Mouse (Mus musculus) cerebellum, adult 11-12 months (tissue): ENCODE results near the gene Lrrc29.

Experiments
- DNase-seq: peaks from one replicate; pipeline ENCODE4 v3.0.0; 2022

Lrrc29 gene

DNA sequence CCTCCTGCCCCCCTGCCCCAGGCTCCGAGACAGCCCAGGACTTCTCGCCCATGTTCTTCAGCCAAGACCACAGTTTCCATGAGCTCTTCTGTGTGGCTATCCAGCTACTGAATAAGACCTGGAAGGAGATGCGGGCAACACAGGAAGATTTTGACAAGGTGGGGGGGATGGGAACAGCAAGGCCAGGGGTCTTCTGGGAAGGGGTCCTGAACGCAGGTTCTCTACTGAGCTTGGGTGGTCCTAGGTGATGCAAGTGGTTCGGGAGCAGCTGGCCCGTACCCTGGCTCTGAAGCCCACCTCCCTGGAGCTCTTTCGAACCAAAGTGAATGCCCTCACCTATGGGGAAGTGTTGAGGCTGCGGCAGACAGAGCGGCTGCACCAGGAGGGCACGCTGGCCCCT, 17.6 kb downstream of the Lrrc29 start:
- DNase-seq = peak; percentile 69

DNA sequence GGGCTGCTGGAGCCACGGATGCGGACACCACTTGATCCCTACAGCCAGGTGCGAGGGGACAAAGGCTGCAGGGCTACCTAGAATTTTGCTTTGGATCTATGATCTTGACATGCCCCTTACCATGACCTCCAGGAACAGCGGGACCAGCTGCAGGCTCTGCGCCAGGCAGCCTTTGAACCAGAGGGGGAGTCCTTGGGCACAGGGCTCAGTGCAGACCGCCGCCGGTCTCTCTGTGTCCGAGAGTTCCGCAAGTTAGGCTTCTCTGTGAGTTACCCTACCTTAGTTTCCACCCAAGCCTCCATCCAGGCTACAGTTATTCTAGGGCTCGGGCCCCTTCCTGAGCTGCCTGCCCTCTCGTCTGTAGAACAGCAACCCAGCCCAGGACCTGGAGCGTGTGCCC, 18.4 kb downstream of the Lrrc29 start:
- peak; percentile 60 for DNase-seq

DNA sequence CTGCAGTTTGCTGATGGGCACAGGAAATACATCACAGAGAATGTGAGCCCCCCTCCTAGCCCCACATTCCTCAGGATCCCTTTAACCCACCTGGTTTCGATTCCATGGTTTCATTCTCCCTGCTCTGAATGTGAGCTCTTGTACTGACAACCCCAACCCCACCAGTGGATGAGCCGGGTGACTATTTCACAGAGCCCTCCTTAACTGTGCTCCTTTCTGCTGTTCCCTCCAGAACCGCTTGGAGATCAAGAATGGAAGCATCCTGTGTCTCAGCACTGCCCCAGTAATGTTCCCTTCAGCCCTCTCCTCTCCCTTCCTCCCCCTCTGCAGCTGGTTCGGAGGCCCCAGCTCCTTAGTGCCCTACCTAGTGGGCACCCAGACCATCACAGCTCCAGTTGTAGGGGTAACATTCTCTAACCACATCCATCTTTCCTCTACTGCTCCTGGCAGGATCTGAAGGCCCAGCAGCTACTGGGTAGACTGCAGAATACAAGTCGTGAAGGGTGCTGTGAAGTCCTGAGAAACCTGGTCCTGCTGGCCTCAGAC, 19.9 kb downstream of the Lrrc29 start:
- peak; percentile 56 for DNase-seq

DNA sequence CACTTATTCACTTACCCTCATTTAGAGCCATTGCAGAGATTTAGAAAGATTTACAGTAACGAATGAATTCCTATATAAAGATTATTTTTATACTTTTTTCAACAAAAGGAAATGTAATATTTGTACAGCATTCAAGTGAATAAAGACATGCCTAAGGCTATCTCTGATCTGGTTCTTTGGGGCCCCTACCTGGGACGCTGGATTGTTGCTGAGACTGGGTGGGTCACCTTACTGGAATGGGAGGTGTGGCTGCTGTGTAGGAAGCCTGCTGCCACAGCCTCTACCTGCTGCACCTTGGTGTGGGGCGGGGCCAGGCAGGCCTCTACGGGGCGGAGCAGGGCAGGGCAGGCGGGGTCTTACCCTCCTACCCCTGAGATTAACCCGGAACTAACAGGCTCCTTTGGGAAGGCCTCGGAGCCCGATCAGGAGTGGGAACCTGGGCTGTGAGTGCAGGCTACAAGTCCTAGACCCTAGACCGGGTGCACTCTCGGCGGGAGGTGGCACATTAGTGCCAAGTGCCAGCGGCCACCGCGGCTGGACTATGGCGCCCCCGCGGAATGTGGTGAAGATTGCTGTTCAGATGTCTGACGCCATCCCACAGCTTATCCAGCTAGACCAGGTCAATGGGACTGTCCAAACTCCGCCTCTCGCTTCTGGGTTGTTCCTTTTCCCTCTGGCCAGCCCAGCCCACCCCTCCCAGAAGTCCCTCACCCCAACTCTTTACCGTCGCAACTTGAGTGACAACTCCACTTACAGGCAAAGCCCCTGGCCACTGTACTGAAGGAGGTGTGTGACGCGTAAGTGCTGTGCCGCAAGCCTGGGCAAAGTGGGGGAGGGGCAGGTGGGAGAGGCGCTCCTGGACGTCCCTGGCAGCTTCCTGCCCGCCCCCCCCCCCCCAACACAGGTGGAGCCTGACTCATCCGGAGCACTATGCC, 20.6 kb downstream of the Lrrc29 start, which contains the start of gene Elmo3:
Gene Elmo3, plus strand, starts transcription at position 391 of the 935 bp plus-strand sequence.
- DNase-seq = peak; percentile 85

DNA sequence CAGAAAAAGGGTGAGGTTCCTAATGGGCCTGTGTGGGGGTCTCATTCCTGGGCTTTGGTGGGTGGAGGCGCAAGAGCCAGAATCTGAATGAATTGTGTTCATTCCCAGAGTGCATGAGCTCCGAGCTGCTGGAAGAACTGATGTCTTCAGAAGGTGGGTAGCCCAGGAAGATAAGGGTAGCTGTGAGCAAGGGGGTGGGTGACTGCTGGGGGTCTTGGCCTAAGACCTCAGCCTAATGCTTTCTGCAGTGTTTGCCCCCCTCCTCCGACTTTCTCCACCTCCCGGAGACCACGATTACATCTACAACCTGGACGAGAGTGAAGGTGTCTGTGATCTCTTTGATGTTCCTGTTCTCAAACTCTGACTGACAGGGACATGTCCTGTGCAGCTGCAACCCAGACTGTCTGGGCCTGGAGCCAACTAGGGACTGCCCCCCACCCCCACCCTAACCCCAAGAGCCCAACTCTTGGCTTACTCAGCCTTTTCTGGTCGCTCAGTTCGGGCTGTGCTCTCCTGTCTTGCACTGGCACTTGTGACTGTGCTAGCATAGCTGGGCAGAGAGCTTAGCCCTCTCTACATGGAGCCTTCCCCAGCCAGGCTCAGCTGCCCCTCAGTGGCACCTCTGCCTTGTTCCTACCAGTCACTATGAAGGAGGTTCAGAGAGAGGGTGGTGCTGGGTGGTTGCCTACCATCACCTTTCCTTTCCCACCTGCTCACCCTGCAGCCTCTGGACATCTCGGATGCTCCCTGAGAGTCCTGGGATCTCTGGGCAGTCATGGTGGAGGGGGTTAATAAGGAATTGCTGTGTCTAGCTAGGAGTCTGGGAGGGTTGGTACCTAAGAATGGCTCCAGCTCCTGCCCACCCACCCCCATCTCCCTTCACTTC, 21.5 kb downstream of the Lrrc29 start:
- no peak for DNase-seq

DNA sequence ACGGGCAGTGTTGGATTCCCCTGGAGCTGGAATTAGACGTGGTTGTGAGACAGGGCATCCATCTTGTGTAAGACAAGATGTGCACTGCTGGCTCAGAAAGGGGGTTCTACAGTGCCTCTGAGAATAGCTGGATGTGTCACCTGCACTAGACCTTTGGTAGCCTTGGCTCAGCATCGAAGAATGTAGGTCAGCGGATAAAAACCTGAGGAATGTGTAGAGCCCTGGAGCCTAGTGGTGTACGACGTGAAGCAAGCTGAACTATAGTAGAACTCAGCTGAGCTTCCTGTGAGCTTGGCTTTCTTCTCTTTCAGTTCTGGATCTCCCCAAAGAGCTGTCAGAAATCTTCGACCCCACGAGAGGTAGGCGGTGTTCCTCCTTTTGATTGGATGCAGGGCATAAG, 22.2 kb downstream of the Lrrc29 start:
- no peak for DNase-seq

DNA sequence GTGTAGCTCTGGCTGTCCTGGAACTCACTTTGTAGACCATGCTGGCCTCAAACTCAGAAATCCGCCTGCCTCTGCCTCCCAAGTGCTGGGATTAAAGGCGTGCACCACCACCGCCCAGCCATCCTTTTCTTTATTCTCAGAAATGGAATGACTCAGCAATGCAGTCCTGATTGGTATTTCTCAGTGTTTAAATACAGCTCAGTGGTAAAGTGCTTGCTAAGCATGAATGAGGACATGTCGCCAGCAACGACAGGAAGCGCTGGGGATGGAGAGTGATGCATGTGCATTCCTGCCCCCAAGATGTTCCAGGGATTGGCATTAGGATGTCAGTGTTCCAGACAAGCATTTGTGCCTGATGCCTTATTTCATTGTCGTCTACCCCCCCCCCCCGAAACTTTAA, 22.7 kb downstream of the Lrrc29 start:
- DNase-seq = no peak

DNA sequence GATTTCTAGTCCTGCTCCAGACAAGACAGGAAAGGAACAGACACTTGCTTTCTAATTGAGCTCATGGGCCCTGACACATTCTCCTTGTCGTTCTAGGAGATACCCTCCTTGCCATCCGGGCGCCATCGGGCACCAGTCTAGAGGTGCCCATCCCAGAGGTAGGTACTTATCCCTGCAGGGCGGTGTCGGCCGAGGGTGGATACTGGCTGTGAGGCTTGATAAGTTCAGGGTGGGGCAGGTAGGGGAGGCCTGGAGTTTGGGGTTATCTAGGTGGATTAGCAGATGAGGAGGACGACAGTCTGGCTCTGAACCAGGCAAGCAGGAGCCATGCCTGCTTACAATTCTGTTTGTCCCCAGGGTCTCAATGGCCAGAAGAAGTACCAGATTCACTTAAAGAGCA, 26.1 kb downstream of the Lrrc29 start:
- DNase-seq = no peak

DNA sequence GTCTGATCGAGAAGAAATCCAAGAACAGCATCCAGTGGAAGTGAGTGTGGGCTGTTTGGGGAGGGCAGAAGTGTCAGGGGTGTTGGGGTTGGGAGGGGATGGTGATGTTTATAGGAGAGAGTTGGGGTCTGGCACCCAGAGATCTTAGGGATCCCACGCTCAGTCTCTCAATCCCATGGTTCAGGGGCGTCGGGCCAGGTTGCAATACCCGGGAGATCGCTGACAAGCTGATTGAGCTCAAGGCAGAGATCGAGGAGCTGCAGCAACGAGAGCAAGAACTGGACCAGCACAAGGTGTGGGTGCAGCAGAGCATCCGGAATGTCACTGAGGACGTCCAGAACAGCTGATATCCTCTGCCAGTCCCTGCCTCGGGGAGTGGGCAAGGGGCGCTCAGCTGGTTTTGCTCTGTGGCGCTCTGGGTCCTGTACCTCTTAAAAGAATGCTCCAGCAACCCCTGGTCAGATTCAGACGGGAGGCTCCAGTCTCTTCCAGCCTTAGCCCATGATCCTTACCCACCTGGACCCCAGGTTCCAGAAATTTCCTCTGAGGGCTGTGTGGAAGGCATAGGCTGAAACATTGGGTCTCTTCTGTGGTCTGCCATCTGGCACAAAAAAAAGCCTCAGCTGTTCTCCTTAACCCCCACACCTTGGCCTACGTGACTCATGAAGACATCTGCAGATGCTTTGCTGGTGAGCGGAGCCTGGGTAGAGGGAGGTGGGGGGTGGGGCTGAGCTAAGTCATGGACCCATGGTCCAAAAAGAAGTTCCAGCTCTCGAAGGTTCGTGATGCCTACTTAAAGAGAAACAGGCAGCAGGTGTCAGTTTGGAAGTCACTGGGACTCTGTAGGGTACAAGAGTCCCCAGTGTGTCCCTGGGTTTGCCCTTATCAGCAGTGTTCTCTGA, 27.5 kb downstream of the Lrrc29 start:
- DNase-seq = peak; percentile 54

DNA sequence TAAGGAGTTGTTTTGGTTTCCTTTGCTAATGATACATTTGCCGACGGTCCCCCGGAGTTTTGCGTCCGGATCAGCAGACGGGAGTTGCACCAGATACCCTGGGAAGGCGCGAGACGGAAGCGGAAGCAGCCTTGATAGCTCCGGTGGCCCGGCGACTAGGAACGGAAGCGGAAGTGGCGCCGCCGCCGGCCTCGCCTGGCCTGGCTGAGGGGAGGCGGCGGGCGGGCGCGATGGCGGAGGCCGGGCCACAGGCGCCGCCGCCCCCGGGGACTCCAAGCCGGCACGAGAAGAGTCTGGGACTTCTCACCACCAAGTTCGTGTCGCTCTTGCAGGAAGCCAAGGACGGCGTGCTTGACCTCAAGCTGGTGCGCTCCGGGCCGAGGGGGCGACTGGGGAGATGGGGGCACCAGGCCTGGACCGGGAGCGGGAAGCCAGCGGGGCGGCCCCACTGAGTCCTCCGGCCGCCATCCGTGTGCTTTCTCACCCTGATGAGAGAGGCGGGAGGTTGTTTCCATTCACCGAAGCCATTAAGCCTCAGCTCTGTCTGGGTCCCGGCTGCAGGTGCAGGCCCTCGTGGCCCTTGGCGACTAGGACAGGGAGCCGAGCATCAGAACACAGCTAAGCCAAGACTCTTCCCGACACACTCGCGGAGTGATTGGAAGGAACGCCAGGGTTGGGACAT, 28.4 kb downstream of the Lrrc29 start, which contains the start of gene E2f4:
Gene E2f4, plus strand, starts transcription at position 153 of the 682 bp plus-strand sequence.
- peak; percentile 90 for DNase-seq

DNA sequence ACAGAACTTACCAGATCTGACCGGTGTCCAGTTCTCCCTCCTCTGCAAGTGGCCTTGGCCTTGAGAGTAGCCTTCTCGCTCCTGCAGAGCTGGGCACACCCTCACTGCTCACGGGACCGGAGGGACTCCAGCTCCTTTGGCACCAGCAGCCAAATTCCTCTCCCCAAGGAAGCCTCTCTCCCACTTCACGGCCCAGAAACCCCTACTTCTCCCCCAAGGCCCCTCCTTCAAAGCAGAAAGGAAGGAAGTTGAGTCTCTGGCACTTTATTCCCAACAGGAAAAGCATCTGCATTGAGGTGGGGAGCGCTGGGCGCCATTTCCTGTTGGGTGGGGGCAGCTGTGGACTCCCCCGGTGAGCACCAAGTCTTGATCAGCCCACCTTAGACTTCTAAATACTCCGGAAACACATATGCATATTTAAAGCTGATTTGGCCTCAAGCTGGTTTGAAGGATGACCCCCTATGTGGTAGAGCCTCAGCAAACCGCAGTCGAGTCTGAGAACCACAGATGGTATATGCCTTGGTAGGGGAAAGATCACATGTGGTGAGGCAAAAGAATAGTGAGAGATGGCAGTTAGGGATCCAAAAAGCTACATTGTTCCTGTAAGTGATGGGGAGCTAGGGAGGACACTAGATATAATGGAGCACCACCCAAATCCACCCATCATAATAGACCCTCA, 30.0 kb downstream of the Lrrc29 start, which contains the start of gene Exoc3l:
Gene Exoc3l, minus strand, starts transcription at position 207 of the 679 bp plus-strand sequence.
- peak; percentile 40 for DNase-seq

DNA sequence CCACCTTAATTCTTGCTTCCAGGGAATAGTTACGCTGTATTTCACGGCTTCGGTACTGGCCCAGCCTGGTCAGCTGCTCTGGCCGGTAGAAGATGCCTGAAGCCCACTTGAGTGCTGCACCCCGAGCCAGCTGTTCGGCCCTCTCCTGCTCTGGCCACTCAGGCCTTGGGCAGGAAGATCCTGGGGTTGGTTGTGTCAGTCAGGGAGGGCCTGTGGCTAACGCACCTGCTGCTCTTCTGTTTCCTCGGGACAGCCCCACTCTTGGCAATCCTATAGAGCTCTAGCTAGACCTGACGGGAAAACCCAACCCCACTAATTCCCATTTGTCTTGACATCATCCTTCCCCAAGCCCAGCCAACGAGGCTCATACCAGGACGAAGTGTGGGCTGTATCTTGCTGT, 30.8 kb downstream of the Lrrc29 start:
- DNase-seq = no peak

DNA sequence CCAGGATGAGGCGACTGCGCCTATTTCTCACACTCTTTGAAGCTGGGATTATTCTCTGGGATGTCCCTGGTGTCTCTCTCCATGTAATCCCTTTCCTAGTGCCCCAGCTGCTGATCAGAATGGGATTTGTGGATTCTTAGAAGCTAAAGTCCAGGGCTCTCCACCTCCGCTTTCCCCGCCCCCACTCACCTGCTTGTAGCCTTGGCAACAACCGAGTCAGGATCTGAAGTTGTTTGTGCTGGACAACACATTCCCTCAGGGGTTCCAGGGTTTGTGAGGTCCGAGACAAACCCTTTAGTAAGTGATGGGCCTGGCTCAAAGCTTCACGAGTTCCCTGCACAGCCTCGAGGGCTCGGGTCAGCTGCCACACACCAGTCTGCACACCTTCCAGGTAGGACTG, 31.3 kb downstream of the Lrrc29 start:
- peak; percentile 55 for DNase-seq

DNA sequence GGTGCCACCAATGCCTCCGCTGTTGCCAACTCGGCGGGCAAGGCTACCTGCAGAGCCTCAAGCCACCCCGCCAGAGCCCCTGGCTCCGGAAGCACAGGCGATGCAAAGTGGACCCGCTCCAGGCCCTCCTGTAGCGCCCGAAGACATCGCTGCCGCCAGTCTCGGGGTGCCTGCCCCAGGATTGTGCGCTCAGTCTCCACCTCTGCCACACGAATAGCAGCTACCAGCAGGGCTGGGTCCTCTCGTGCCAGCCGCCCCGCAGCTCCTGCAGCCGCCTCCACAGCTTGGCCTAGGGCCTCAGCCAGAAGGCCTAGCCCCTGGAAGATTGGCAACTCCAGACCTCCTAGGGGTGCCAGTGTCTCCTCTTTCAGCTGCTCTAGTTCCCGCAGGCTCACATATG, 32.7 kb downstream of the Lrrc29 start:
- peak; percentile 92 for DNase-seq

DNA sequence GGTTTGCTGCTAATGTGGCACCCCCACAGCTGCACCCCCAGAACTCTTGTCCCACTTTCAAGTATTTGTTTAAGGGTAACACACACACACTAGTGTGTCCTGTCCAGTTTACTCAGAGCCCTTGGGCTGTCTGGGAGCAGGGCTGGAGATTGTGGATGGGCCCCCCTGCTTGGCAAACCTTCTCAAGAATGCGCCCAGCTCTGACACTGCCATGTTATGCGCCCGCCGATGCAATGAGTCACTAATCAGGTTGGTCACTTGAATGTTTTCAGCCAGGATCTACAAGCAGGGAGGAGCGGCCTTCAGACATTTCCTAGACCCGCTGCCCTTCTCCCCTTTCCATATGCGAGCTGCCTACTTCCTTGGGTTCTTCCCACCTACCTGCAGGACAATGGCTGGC, 33.6 kb downstream of the Lrrc29 start:
- DNase-seq = no peak

DNA sequence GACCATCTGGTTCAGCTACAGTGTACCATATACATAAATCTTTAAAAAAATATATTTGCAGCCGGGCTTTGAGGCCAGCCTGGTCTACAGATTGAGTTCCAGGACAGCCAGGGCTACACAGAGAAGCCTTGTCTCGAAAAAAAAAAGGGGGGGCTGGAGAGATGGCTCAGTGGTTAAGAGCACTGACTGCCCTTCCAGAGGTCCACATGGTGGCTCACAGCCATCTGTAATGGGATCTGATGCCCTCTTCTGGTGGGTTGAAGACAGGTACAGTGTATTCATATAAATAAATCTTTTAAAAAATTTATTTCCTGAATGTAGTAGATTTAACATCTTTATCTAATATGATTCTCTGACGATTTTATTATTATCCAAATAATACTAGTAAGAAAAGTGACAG, 34.3 kb downstream of the Lrrc29 start:
- peak; percentile 56 for DNase-seq

DNA sequence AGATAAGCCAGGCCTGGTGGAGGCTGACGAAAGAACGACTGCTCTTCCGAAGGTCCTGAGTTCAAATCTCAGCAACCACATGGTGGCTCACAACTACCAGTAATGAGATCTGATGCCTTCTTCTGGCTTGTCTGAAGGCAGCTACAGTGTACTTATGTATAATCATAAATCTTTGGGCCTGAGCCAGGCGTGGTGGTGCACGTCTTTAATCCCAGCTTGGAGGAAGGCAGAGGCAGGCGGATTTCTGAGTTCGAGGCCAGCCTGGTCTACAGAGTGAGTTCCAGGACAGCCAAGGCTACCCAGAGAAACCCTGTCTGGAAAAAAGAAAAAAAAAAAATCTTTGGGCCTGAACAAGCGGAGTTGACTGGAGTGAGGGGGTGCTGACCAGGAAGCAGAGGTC, 34.7 kb downstream of the Lrrc29 start:
- DNase-seq = peak; percentile 65

DNA sequence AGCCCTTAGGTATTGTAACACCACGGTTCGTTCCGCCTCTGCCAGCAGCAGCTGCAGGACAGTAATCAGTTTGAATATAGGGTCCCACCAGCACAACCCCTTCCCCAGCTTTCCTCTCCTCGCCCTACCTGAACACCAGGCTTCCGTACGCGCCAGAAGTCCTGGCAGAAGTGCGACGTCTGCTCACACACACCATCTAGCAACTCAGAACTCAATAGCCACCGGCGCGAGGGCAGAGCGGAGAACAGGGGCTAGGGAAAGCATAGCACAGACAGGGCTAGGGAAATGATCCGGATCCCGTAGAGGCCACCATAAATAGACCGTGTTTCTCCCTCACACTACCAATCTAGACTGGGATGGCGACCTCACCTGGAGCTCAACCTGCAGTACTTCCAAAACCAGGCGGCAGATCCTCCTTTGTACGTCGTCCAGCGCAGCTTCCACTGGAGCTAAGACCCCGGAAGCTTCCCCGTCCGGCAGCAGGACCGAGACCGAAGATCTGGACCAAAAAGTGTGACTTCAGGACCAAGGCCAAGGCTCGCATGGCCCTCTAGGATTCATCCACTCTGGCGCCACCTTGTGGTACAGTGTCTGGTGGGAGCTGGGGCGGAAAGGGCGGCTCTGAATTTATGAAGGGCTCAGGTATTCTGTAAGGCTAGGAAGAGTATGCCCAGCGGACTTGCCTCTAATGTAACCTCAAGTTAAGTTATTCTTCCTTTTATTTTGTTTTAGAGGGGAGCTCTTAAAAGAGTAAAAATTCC, 35.3 kb downstream of the Lrrc29 start:
- DNase-seq = peak; percentile 86

DNA sequence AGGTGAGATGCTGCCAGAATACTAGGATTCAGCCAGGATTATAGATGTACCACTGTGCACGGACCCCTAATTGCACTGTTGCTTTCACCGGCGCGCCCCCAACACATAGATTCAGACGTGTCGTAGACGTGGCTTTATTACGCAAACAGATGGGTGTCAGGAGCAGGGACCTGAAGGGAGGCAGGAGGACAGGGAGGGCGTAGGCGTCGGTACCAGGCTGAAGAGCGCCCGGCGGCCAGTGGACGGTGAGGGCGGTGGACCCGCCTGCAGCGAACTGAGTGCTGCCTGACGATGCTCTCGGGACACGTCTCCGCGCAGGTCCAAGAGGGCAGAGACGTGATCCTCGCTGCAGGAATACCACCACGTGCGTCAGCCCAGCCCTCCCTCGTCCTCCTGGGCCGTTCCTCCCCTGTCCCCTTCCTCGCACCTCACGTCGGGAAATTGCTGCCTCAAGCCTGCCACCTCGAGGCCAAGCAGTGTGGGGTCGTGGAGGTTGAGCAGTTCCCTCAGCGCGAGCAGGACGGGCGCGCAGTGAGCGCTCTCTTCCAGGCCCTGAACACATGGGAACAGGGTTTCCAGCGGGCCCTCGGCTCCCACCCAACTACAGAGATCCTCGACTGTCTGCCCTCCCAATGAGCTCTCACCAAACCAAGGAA, 36.1 kb downstream of the Lrrc29 start, which contains the start of gene 4931428F04Rik:
Gene 4931428F04Rik, minus strand, starts transcription at position 60 of the 656 bp plus-strand sequence.
- peak; percentile 86 for DNase-seq
